14 mouse cellular contexts compared by ENCODE assay signal in the genomic region with DNA sequence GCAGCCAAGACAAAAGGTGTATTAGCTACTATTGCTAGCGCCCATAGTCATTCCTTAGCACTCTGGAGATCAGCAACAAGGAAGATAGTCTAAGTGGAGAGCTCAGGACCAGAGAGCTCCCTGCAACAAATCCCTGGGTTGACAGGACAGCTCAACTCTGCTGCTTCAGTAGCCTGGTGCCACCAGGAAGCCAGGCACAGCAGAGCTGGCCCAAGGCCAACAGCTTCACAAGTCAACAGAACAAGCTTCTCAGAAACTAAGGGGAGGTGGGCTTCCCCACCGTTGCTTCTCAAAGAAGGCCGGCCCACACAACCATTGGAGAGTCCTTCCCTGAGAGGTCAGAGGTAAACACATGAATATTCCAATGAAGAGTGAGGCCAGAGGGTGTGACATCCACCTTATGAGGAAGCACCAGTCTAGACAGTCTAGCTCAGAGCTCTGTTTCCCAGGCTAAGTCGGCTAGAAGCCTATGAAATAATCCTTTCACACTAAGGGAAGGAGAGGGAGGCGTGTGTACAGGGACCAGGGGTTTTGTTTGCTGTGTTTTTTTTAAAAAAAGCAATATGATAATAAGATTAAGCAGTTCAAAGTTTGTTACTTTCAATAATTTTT.
DNase-seq lines count a peak whose midpoint lies in the region; ATAC-seq and TF ChIP-seq lines count a peak whose summit lies in the region.
"Had no signal": no experiment of that assay in that cellular context is flagged by ENCODE, and none has a peak within 500 bp of the region (broad histone marks: within the 10 kb centered on the region; RNA-seq: fewer than 3 reads in every experiment).

No protein-coding gene starts in this region.

- H3K36me3 ChIP-seq in kidney, embryonic 16.5 days (ENCODE audit: insufficient read depth, low read length): no peaks in the 10 kb centered on the region
- no peaks in the 10 kb centered on the region; the same call in 1 of the 2 replicates for H3K36me3 ChIP-seq in kidney, embryonic 15.5 days
- H3K36me3 ChIP-seq in midbrain, embryonic 12.5 days: no peaks in the 10 kb centered on the region
- no peaks in the 10 kb centered on the region for H3K36me3 ChIP-seq in midbrain, embryonic 15.5 days (replicated peaks)
- no peaks in the 10 kb centered on the region for H3K36me3 ChIP-seq in midbrain, postnatal 0 days (ENCODE audit: insufficient read depth, low read length)
- H3K36me3 ChIP-seq in liver, postnatal 0 days (replicated peaks; ENCODE audit: insufficient read depth, low read length): peaks cover 16% of the 10 kb centered on the region
- H3K36me3 ChIP-seq: neural tube, embryonic 12.5 days had no signal

- H3K27me3 ChIP-seq in kidney, embryonic 16.5 days (ENCODE audit: insufficient read depth, low read length): no peaks in the 10 kb centered on the region
- no peaks in the 10 kb centered on the region for H3K27me3 ChIP-seq in kidney, embryonic 15.5 days
- H3K27me3 ChIP-seq in midbrain, embryonic 12.5 days: no peaks in the 10 kb centered on the region
- no peaks in the 10 kb centered on the region for H3K27me3 ChIP-seq in midbrain, embryonic 15.5 days (replicated peaks)
- H3K27me3 ChIP-seq in midbrain, postnatal 0 days (ENCODE audit: insufficient read depth, low read length): no peaks in the 10 kb centered on the region
- H3K27me3 ChIP-seq in liver, postnatal 0 days (ENCODE audit: insufficient read depth, low read length): no peaks in the 10 kb centered on the region
- H3K27me3 ChIP-seq: neural tube, embryonic 12.5 days had no signal

- H3K4me1 ChIP-seq in kidney, embryonic 16.5 days (ENCODE audit: insufficient read depth, low read length): 0 out of 2 replicates have a peak, but pooled peaks cover 5% of the 10 kb centered on the region
- H3K4me1 ChIP-seq in kidney, embryonic 15.5 days: peaks cover 9% of the 10 kb centered on the region; the same call in 1 of the 2 replicates
- peaks cover 4% of the 10 kb centered on the region; the same call in 1 of the 2 replicates for H3K4me1 ChIP-seq in midbrain, embryonic 12.5 days
- H3K4me1 ChIP-seq in midbrain, embryonic 15.5 days: no peaks in the 10 kb centered on the region
- no peaks in the 10 kb centered on the region; the same call in 1 of the 2 replicates for H3K4me1 ChIP-seq in midbrain, postnatal 0 days (ENCODE audit: insufficient read depth, low read length)
- no peaks in the 10 kb centered on the region for H3K4me1 ChIP-seq in liver, postnatal 0 days (ENCODE audit: insufficient read depth)
- H3K4me1 ChIP-seq: neural tube, embryonic 12.5 days had no signal

- peak; percentile 12 for DNase-seq in adrenal gland, postnatal 25 days
- no peak for DNase-seq in adrenal gland, postnatal 4 days (ENCODE audit: low spot score in 2 of 2)
- peak; percentile 28 for DNase-seq in midbrain, postnatal 0 days (ENCODE audit: low spot score)
- DNase-seq in liver, postnatal 0 days: no peak
- DNase-seq: adrenal gland, postnatal 36 days; cerebellum, adult 9-11 months; heart, postnatal 10 days; thymus, adult 18-20 months had no signal

- no peak overlapping the region for H3K4me3 ChIP-seq in kidney, embryonic 16.5 days (ENCODE audit: low read length)
- no peak overlapping the region for H3K4me3 ChIP-seq in kidney, embryonic 15.5 days (replicated peaks)
- no peak overlapping the region for H3K4me3 ChIP-seq in midbrain, embryonic 12.5 days
- H3K4me3 ChIP-seq in midbrain, embryonic 15.5 days: no peak overlapping the region
- H3K4me3 ChIP-seq in midbrain, postnatal 0 days (ENCODE audit: low read depth, low read length): no peak overlapping the region
- no peak overlapping the region for H3K4me3 ChIP-seq in liver, postnatal 0 days (ENCODE audit: low read depth, low read length)
- H3K4me3 ChIP-seq: neural tube, embryonic 12.5 days had no signal

- H3K27ac ChIP-seq in kidney, embryonic 16.5 days (ENCODE audit: low read length): no peak overlapping the region
- no peak overlapping the region for H3K27ac ChIP-seq in kidney, embryonic 15.5 days
- H3K27ac ChIP-seq in midbrain, embryonic 12.5 days (replicated peaks): no peak overlapping the region
- no peak overlapping the region for H3K27ac ChIP-seq in midbrain, embryonic 15.5 days
- H3K27ac ChIP-seq in midbrain, postnatal 0 days (ENCODE audit: low read depth, low read length): no peak overlapping the region
- no peak overlapping the region for H3K27ac ChIP-seq in liver, postnatal 0 days (ENCODE audit: low read depth)
- H3K27ac ChIP-seq: macrophage; neural tube, embryonic 12.5 days had no signal

- no peak overlapping the region for H3K9ac ChIP-seq in kidney, embryonic 16.5 days (replicated peaks; ENCODE audit: low read length)
- no peak overlapping the region for H3K9ac ChIP-seq in kidney, embryonic 15.5 days
- H3K9ac ChIP-seq in midbrain, embryonic 12.5 days (replicated peaks): no peak overlapping the region
- no peak overlapping the region for H3K9ac ChIP-seq in midbrain, embryonic 15.5 days
- no peak overlapping the region for H3K9ac ChIP-seq in midbrain, postnatal 0 days (replicated peaks; ENCODE audit: low read length, poor library complexity, severe bottlenecking)
- H3K9ac ChIP-seq in liver, postnatal 0 days (replicated peaks): no peak overlapping the region
- H3K9ac ChIP-seq: neural tube, embryonic 12.5 days had no signal

- H3K4me2 ChIP-seq in kidney, embryonic 16.5 days (replicated peaks; ENCODE audit: low read depth, low read length): no peak overlapping the region
- H3K4me2 ChIP-seq in kidney, embryonic 15.5 days: no peak overlapping the region
- no peak overlapping the region for H3K4me2 ChIP-seq in midbrain, embryonic 12.5 days (replicated peaks)
- no peak overlapping the region for H3K4me2 ChIP-seq in midbrain, embryonic 15.5 days
- H3K4me2 ChIP-seq in midbrain, postnatal 0 days (ENCODE audit: low read depth, low read length, poor library complexity, severe bottlenecking): no peak overlapping the region
- no peak overlapping the region for H3K4me2 ChIP-seq in liver, postnatal 0 days (ENCODE audit: low read depth, low read length)
- H3K4me2 ChIP-seq: neural tube, embryonic 12.5 days had no signal

- ATAC-seq in kidney, embryonic 16.5 days (ENCODE audit: low FRiP score, low TSS enrichment): peak; percentile 39; the same call in 1 of the 2 replicates
- no peak for ATAC-seq in kidney, embryonic 15.5 days (replicated peaks; ENCODE audit: low FRiP score)
- ATAC-seq in midbrain, embryonic 12.5 days (ENCODE audit: low FRiP score, low read depth): 0 out of 2 replicates have a peak, but pooled peaks have one; percentile 16
- no peak for ATAC-seq in midbrain, embryonic 15.5 days (replicated peaks)
- peak; percentile 20; the same call in 1 of the 2 replicates for ATAC-seq in midbrain, postnatal 0 days (ENCODE audit: low FRiP score)
- ATAC-seq in liver, postnatal 0 days: no peak

- TF ChIP-seq CTCF in midbrain, postnatal 0 days (IDR thresholded peaks at IDR 0.05): no peak
- no peak for TF ChIP-seq CTCF in liver, postnatal 0 days (IDR thresholded peaks at IDR 0.05; ENCODE audit: low read depth)

- TF ChIP-seq EP300 in liver, postnatal 0 days (IDR thresholded peaks at IDR 0.05; ENCODE audit: low read depth): no peak

- WGBS in kidney, embryonic 16.5 days: 60% methylated on average over 5 of the region's 5 CpGs
- 66% methylated on average over 5 of the region's 5 CpGs for WGBS in kidney, embryonic 15.5 days
- 56% methylated on average over 5 of the region's 5 CpGs for WGBS in midbrain, embryonic 12.5 days
- WGBS in midbrain, embryonic 15.5 days: 58% methylated on average over 5 of the region's 5 CpGs
- WGBS in midbrain, postnatal 0 days: 57% methylated on average over 5 of the region's 5 CpGs
- WGBS in liver, postnatal 0 days (ENCODE audit: insufficient replicate concordance): 66% methylated on average over 5 of the region's 5 CpGs

- no peaks in the 10 kb centered on the region for H3K9me3 ChIP-seq in kidney, embryonic 16.5 days (ENCODE audit: low read length)
- 0 out of 2 replicates have a peak, but pooled peaks cover 2% of the 10 kb centered on the region for H3K9me3 ChIP-seq in kidney, embryonic 15.5 days (replicated peaks)
- no peaks in the 10 kb centered on the region for H3K9me3 ChIP-seq in midbrain, embryonic 12.5 days
- H3K9me3 ChIP-seq in midbrain, embryonic 15.5 days: no peaks in the 10 kb centered on the region
- H3K9me3 ChIP-seq in midbrain, postnatal 0 days (ENCODE audit: low read length): no peaks in the 10 kb centered on the region
- no peaks in the 10 kb centered on the region for H3K9me3 ChIP-seq in liver, postnatal 0 days (ENCODE audit: low read length)
- H3K9me3 ChIP-seq: neural tube, embryonic 12.5 days had no signal

Comparison
In these comparisons a context has a peak if more than half of its experiments do, and no peak if none do; other contexts are left out.
1. DNase-seq: peak in adrenal gland, postnatal 25 days (single experiment) and midbrain, postnatal 0 days (single experiment); none in adrenal gland, postnatal 4 days (0 of 2) and liver, postnatal 0 days (single experiment).
2. ATAC-seq: peak in kidney, embryonic 16.5 days (single experiment), midbrain, embryonic 12.5 days (single experiment) and midbrain, postnatal 0 days (single experiment); none in kidney, embryonic 15.5 days (single experiment), midbrain, embryonic 15.5 days (single experiment) and liver, postnatal 0 days (single experiment).